Mouse (Mus musculus): ENCODE measurements around the gene Crispld2.

- TF ChIP-seq CTCF (IDR thresholded peaks at IDR 0.05; ENCODE audit: extremely low read depth, insufficient read length, insufficient replicate concordance, low read depth, low read length) (no peak), POLR2A (IDR thresholded peaks at IDR 0.05; ENCODE audit: low read depth, low read length) (no peak)
Measured at GRCm38 (mm10) chr8:119994114-119994513, 1.9 kb downstream of the Crispld2 start.
